Mouse (Mus musculus): Measurements from ENCODE around the gene Zkscan2. TPM values are rescaled to one million over a fixed set of nuclear protein-coding genes. Genes with fewer than 3 reads are reported as not detected.

The Zkscan2 gene
- total and polyA plus RNA-seq, 3 experiments: 0.51 to 2.6 (median 1.1) TPM

DNA sequence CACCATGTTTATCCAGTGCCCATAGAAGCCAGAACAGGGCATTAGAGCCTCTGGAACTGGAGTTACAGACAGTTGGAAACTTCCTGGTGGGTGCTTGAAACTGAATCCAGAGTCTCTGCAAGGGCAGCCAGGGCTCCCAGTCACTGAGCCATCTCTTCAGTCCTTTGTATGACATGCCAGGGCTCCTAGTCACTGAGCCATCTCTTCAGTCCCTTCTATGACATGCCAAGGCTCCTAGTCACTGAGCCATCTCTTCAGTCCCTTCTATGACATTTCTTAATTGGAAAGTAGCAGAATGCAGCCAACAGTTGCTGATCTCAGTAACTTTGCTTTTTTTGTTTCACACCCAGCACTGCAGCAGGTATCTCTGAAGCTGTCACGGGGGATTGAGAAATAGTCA is 58.2 kb downstream of the Zkscan2 start:
- DNase-seq: no peak

DNA sequence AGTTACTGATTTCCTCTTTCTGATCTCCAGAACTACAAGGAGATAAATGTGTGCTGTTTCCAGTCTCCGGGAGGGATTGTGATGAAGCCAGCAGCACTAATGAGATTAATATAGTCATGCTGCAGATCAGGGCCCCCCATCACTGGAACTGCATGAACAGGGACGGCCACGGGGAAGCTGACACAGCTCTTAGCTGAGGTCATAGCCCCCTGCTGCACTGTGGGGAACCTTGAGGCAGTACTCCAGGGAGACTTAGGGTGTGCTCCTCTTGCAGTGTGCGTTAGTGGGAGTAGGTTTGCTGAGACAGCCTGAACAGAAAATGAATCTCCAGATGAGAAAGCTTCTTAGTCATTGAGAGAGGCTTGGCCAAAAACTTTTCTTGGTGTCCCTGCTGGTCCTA is 69.0 kb downstream of the Zkscan2 start:
- no peak for DNase-seq

DNA sequence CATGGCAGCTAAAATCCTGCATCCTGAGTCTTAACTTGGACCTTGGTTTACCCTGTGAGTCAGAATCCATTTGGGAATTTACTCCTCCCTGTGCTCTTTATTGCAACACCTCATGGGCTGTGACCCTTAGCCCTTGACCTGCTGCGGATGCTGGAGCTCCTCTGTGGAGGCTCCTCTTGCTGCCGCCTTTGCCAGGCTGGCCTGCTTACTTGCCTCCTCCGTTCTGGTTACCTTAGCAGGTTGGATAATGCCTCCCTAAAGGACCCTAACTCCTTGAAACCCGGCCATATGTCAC is 69.9 kb downstream of the Zkscan2 start:
- peak; percentile 80 for DNase-seq

DNA sequence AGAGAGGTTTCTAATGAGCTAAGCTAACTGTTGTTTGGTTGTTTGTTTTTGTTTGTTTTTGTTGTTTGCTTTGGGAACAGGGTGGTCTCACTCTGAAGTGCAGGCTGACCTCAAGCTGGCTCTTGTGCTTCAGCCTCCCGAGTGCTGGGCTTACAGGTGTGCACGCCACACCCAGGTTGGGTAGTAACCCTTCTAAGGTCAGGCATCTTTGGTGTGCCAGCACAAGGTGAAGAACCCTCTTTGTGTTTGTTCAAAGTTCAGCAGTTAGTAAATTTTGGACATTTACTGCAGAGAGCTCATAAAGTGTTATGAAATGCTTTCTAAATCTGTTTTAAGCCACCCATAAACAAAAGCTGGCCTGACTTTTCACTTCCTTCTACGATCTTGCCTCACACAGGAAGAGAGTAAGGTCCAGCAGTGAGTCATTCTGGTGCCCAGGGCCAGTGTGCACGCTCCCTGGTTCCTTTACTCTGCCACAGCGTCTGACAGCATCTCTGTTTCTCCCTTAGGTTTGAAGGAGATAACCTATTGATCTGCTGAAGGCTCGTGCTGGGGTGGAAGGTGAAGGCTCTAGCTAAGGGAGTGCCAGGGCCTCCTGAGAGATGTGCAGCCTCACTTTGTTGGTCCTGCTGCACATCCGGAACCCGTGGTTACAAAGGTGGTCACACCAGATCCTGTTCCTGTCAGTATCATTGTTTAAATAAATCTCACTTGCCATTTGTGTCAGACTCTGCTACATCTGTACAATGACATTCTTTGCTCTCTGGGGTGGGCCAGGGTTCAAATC is 70.4 kb downstream of the Zkscan2 start:
- peak; percentile 65 for DNase-seq

Other genes starting within 250 kb of the Zkscan2 start
- 10 to 100 TPM; 24.0 to 28.3 TPM for gene Lcmt1, start 130.7 kb downstream of the Zkscan2 start, total RNA-seq (2021)
- 15.9 and 16.5 TPM in 2 replicates for gene Lcmt1, start 130.7 kb downstream of the Zkscan2 start, polyA plus RNA-seq (2012; rRNA removed)
- gene Arhgap17, start 130.5 kb downstream of the Zkscan2 start, total RNA-seq (2021): 10 to 100 TPM; 52.9 to 58.3 TPM
- gene Arhgap17, start 130.5 kb downstream of the Zkscan2 start, polyA plus RNA-seq (2012; rRNA removed): 54.8 and 62.0 TPM in 2 replicates
- gene Aqp8, start 38.2 kb downstream of the Zkscan2 start, total RNA-seq (2021): not detected
- gene Aqp8, start 38.2 kb downstream of the Zkscan2 start, polyA plus RNA-seq (2012; rRNA removed): not detected in 2 replicates

Data from adrenal gland, adult 2 months (tissue).